Mouse (Mus musculus) frontal cortex, adult 2 months (tissue): ENCODE measurements at regions not wholly inside any gene's neighbourhood (a gene's known extent, or its start where the extent isn't known, plus 50 kb on each side); places are given as distances from the start of the nearest gene placed in this dataset.

Experiments
- DNase-seq, 2 experiments: peaks; one replicate each; pipeline ENCODE4 v3.0.0; 2022; ENCODE audit warnings: low spot score in 1 of 2; ENCODE audit errors: extremely low spot score in 1 of 2

- DNase-seq: peak; percentile 2 to 62
These were observed 127.1 kb upstream of the Pitx1 start for GRCm38 (mm10) chr13:55963005-55963620.

GRCm38 (mm10) chr13:55962254-55962866 is 126.4 kb upstream of the Pitx1 start:
- DNase-seq: no peak

DNA sequence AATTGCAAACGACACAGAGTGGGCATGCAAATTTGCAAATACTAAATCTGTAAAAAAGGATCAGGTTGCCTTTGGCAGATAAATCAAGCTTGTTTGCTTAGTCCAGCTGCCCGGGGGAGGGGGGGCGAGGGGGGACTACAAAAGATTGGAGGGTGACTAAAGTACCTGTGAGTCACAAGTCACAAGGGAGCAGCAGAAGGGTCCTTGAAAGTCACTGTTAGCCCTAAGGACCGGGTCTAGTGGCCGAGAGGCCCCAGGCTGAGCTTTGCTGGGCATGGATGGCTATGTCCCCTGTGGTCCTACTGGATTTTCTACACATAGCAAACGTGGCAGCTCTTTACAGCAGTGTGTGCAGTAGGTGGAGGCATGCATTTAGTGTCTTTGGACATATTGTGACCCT is 118.4 kb upstream of the Pitx1 start:
- DNase-seq: no peak

DNA sequence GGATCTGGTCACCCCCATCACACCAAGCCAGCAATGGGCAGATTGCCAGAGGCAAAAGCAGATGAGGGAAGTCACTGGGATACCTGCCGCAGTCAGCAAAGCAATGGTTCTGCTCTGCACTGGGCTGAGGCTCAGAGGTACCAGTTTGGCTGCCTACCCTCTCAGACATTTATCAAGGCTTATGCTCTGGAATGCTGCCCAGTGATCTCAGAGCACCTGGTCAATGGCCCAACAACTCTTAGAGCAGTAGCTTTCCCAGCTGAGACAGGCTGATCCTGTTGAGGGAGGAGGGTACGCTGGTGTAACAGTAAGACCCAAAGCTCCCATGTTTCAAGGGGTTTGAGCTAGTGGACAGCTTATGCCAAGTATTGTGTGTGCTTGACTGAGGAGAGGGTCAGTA is 117.4 kb upstream of the Pitx1 start:
- no peak for DNase-seq

GRCm38 (mm10) chr13:55950773-55951172 is 114.8 kb upstream of the Pitx1 start:
- DNase-seq: no peak

DNA sequence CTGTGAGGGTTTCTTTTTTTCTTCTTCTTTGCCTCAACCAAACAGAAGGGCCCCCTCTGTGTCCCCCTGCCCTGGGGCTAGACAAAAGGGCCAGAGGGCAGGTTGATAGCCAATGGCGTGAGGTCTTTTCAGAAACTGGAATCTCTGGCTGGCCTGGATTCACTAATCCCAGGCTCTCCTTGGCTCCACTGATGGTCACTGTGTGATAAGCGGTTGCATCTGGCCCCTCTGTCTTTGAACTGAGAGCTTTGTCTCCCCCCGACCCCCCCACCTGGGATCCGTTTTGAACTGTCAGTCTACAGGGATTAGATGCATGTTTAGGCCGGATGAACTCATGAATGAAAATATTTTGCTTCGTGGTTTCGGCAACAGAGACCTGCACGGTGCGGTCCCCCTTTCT is 112.6 kb upstream of the Pitx1 start:
- no peak for DNase-seq

GRCm38 (mm10) chr13:55948144-55948543 is 112.2 kb upstream of the Pitx1 start:
- DNase-seq: no peak

DNA sequence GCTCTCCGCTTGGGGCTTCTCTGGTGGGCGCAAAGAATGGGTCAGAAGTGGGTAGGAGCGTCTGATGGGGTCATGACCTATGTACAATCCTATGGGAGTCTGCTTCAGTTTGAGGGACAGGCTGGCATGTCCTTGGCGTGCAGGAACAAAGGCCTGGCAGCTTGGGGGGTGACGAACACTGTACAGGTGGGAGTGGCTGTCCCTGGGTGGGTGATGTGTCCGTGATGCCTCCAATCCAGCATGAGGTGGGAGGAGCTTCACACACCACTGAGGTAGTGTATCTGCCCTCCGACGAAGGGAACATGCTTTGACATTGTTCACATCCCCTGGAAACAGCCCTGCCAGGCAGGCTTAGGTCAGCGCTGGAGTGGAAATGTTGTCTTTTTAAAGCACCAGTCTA is 101.4 kb upstream of the Pitx1 start:
- no peak for DNase-seq

DNA sequence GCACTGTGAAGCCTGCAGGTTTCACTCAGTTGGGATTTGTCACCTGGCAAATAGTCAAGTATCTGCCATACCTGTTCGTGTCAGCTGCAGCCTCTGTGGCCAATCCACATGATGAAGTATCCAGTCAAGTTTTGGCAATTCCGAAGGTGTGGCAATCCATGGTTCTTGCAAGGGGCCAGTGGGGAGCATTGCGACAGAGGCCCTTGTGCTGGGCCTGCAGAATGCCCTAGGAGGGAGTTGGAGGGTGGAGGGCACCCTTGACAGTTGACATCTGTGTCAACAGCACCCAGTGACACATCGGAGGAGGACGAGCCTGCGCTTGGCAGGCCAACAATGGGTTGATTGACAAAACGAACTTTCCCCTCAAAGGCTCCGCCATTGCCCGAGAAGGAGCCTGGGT is 101.0 kb upstream of the Pitx1 start:
- no peak for DNase-seq

DNA sequence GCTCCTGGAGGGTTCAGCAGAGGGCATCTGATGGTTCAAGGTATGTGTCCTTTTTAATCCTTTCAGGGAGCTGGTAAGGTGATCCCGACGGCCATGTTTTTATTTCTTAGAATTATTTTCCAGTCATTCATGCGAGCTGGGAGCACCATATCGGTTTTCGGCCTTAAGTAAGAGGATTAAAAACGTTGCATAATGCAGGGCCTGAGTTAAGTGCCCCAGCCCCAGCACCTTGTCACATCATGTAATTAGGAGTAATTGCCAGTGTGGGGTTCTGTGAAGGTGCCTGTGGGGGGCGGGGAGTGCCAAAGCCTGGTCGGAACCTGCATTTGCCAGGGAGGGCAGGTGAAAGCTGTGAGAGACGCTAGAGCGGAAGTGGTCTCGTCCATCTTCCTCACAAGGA is 94.6 kb upstream of the Pitx1 start:
- DNase-seq: no peak

- no peak for DNase-seq
These were observed 93.8 kb upstream of the Pitx1 start for GRCm38 (mm10) chr13:55929814-55930213.

GRCm38 (mm10) chr13:55923505-55924136 is 87.6 kb upstream of the Pitx1 start:
- no peak for DNase-seq

GRCm38 (mm10) chr13:55917316-55917715 is 81.3 kb upstream of the Pitx1 start:
- DNase-seq: no peak

- no peak for DNase-seq
These were observed 76.3 kb upstream of the Pitx1 start for GRCm38 (mm10) chr13:55912271-55912711.

- no peak for DNase-seq
These were observed 73.9 kb upstream of the Pitx1 start for GRCm38 (mm10) chr13:55909941-55910340.

DNA sequence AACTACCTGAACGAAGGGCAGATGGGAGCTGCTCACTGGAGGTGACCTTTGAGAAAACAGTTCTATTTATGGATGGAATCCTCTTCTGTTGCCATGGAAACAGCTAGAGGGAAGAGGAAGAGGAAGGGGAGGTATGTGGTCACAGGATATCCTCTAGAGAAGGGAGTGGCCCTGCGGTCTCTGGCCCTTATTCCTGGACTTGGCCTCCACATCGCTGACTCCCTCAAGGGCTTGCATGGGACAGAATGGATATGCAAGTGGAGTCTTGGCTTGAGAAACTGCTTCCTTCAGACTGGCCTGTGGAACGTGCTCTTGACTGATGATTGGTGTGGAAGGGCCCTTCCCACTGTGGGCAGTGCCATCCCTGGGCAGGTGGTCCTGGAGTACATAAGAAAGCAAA is 68.9 kb upstream of the Pitx1 start:
- DNase-seq: no peak

- DNase-seq: no peak
These were observed 66.3 kb upstream of the Pitx1 start for GRCm38 (mm10) chr13:55902255-55902654.

GRCm38 (mm10) chr13:55900190-55900526 is 64.2 kb upstream of the Pitx1 start:
- DNase-seq: no peak

GRCm38 (mm10) chr13:55899501-55900189 is 63.7 kb upstream of the Pitx1 start:
- no peak for DNase-seq

DNA sequence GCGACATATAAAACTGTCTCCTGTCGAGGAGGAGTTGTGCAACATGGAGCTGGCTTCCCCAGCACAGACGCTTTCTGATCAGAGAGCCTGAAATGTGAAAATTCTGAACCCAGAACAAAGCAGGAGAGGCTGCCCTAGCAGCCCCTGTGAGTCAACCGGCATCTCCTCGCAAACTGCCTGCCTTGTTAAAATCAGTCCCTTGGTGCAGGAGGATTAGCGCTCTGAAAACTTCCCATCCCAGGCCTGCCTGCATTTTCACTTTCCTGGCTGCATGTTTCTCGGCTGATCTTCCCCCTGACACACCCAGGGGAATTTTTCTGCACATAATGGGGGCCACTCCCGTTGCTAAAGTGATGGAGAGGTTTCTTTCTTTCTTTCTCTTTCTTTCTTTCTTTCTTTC is 63.0 kb upstream of the Pitx1 start:
- no peak for DNase-seq

DNA sequence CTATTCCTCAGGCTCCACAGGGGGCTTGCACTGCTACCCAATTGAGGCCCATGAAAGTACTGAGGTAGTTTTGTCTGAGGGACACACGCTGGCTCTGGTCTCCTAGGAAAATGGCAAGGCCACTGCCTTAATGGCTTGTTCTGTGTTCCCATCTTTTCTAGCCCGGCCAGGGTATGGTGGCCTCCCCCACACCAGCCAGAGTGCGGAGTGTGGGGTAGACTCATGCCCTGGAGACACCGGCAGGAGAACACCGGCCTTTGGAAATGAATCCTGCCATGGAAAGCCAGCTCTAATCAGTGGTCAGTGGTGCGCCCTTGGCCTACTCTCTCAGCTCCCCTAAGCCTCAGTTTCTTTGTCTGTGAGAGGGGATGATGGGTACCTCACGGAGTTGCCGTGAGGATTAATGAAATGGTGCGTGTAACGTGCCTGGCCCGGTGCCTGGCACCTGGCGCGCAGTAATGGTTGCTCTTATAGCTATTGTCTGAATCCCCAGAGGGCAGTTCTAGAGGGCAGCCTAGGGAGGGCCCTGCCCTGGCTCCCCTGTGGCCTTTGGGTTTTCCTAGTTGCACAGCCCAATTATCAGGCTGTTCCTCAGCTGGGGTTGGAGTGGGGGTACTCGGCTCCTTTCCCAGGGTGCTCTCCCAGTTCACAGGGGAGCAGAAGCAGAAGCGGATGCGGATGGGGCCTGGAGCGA is 62.4 kb upstream of the Pitx1 start:
- DNase-seq: no peak
